Mouse (Mus musculus) adrenal gland, postnatal 10 days (tissue): Measurements from ENCODE around the gene Mcrs1. TPM values are rescaled to one million over a fixed set of nuclear protein-coding genes. Genes with fewer than 3 reads are reported as not detected.
"Not testable (repeated sequence)": the region's sequence is repeated elsewhere in the genome, so short reads cannot be mapped to it uniquely, and the experiment has no call there.

Source experiments
- DNase-seq: peaks from one replicate; pipeline ENCODE4 v3.0.0; 2021; ENCODE audit warnings: mixed read lengths
- long read RNA-seq, 2 experiments: library from polyadenylated mRNA; stranded (forward); transcript quantifications; one replicate each; pipeline ENCODE4 v2.0.0; 2021
- total RNA-seq, 2 experiments: library from RNA; stranded (reverse); gene quantifications; 2 replicates each; pipeline ENCODE4 v1.2.3; 2021

Gene Mcrs1
- 10 to 100 TPM; 40.5 to 59.5 TPM for total RNA-seq
- long read RNA-seq, experiment 1, transcript Mcrs1-202 (14 exons, 1,771 nt), result minor isoform, 6 of 160 reads
- long read RNA-seq, experiment 1, transcript Mcrs1-201 (15 exons, 1,916 nt), result major isoform, 113 of 160 reads
- long read RNA-seq, experiment 1, partial matches to known transcripts, result 13 of 160 reads
- long read RNA-seq, experiment 1, other reads (novel, unspliced or antisense), result 24 of 160 reads
- long read RNA-seq, experiment 2, transcript Mcrs1-201 (15 exons, 1,916 nt), result major isoform, 90 of 116 reads
- long read RNA-seq, experiment 2, transcript Mcrs1-202 (14 exons, 1,771 nt), result minor isoform, 9 of 116 reads
- long read RNA-seq, experiment 2, partial matches to known transcripts, result 5 of 116 reads
- long read RNA-seq, experiment 2, other reads (novel, unspliced or antisense), result 12 of 116 reads

- peak; percentile 96 for DNase-seq
These were observed at the start of gene Mcrs1 for GRCm38 (mm10) chr15:99251626-99252380. Gene Mcrs1 (minus strand): TSS chr15:99251961.

- peak; percentile 29 for DNase-seq
These were observed 44.5 kb upstream of the Mcrs1 start for GRCm38 (mm10) chr15:99296213-99296612.

GRCm38 (mm10) chr15:99295484-99295981 is 43.8 kb upstream of the Mcrs1 start, which contains the start of gene Fam186b:
Gene Fam186b (minus strand): TSS chr15:99295888.
- DNase-seq, result peak; percentile 61

GRCm38 (mm10) chr15:99294813-99295374 is 43.1 kb upstream of the Mcrs1 start, which contains the start of gene Prpf40b:
Gene Prpf40b (plus strand): TSS chr15:99295087.
- peak; percentile 98 for DNase-seq

- no peak for DNase-seq
These were observed 42.5 kb upstream of the Mcrs1 start for GRCm38 (mm10) chr15:99294287-99294686.

- no peak for DNase-seq
These were observed 38.8 kb upstream of the Mcrs1 start for GRCm38 (mm10) chr15:99290586-99290985.

GRCm38 (mm10) chr15:99285189-99285535 is 33.4 kb upstream of the Mcrs1 start:
- DNase-seq, result no peak

GRCm38 (mm10) chr15:99284527-99285188 is 32.9 kb upstream of the Mcrs1 start:
- DNase-seq, result peak; percentile 20

GRCm38 (mm10) chr15:99283456-99283855 is 31.7 kb upstream of the Mcrs1 start:
- no peak for DNase-seq

- no peak for DNase-seq
These were observed 26.5 kb upstream of the Mcrs1 start for GRCm38 (mm10) chr15:99278271-99278670.

- DNase-seq, result no peak
These were observed 24.3 kb upstream of the Mcrs1 start for GRCm38 (mm10) chr15:99276095-99276494.

- DNase-seq, result peak; percentile 78
These were observed 13.9 kb upstream of the Mcrs1 start for GRCm38 (mm10) chr15:99265679-99266078.

GRCm38 (mm10) chr15:99264363-99264762 is 12.6 kb upstream of the Mcrs1 start:
- DNase-seq, result no peak

GRCm38 (mm10) chr15:99262702-99263101 is 10.9 kb upstream of the Mcrs1 start:
- DNase-seq, result no peak

- DNase-seq, result peak; percentile 84
These were observed 8.0 kb upstream of the Mcrs1 start for GRCm38 (mm10) chr15:99259730-99260252.

- no peak for DNase-seq
These were observed 7.5 kb upstream of the Mcrs1 start for GRCm38 (mm10) chr15:99259167-99259729.

- no peak for DNase-seq
These were observed 3.5 kb upstream of the Mcrs1 start for GRCm38 (mm10) chr15:99255241-99255749.

- DNase-seq, result no peak
These were observed 2.8 kb upstream of the Mcrs1 start for GRCm38 (mm10) chr15:99254477-99255005.

GRCm38 (mm10) chr15:99253772-99254171 is 2.0 kb upstream of the Mcrs1 start:
- DNase-seq, result no peak

- not testable (repeated sequence) for DNase-seq
These were observed 1.4 kb upstream of the Mcrs1 start for GRCm38 (mm10) chr15:99253175-99253479.
